Mouse (Mus musculus) embryonic facial prominence, embryonic 11.5 days (tissue): ENCODE measurements around the gene AI661453. TPM values are rescaled to one million over a fixed set of nuclear protein-coding genes. Genes with fewer than 3 reads are reported as not detected.
A peak's percentile ranks its signal among the peaks of the same experiment; 100 is the strongest.
"Not testable (repeated sequence)": the region's sequence is repeated elsewhere in the genome, so short reads cannot be mapped to it uniquely, and the experiment has no call there.

Experiments used
- ATAC-seq: fragments of 200-750 bp; cut with Nextera tagmentation; replicated peaks from 2 replicates; pipeline ENCODE4 v1.8.0; 2017; ENCODE audit warnings: low read depth; ENCODE audit not compliant: insufficient number of reproducible peaks, low FRiP score, low TSS enrichment
- DNase-seq: peaks from one replicate; pipeline ENCODE4 v3.0.0-alpha.2; 2015; ENCODE audit warnings: low spot score
- H3K27ac ChIP-seq: fragments of 300-500 bp; sonication (generic); replicated peaks from 2 replicates; pipeline ENCODE4 v1.5.1; 2014; ENCODE audit warnings: mild to moderate bottlenecking, low read depth, low read length, control low read depth
- H3K27me3 ChIP-seq: fragments of 300-500 bp; sonication (generic); 2 replicates; pipeline ENCODE4 v1.6.1; 2014; ENCODE audit warnings: mild to moderate bottlenecking, low read length, moderate library complexity, mixed read lengths; ENCODE audit not compliant: control insufficient read depth, insufficient read depth
- H3K36me3 ChIP-seq: fragments of 300-500 bp; sonication (generic); replicated peaks from 2 replicates; pipeline ENCODE4 v1.6.1; 2014; ENCODE audit warnings: low read depth, mild to moderate bottlenecking, low read length, moderate library complexity, mixed read lengths; ENCODE audit not compliant: control insufficient read depth, insufficient read depth
- H3K4me1 ChIP-seq: fragments of 300-500 bp; sonication (generic); 2 replicates; pipeline ENCODE4 v1.6.1; 2014; ENCODE audit warnings: low read length, mixed read lengths; ENCODE audit not compliant: control insufficient read depth, insufficient read depth
- H3K4me2 ChIP-seq: fragments of 300-500 bp; sonication (generic); 2 replicates; pipeline ENCODE4 v1.6.1; 2014; ENCODE audit warnings: low read depth, mild to moderate bottlenecking, control low read depth, low read length, moderate library complexity
- H3K4me3 ChIP-seq: fragments of 300-500 bp; sonication (generic); 2 replicates; pipeline ENCODE4 v1.5.1; 2014; ENCODE audit warnings: low read depth, low read length, control low read depth
- H3K9ac ChIP-seq: fragments of 300-500 bp; sonication (generic); replicated peaks from 2 replicates; pipeline ENCODE4 v1.6.1; 2014; ENCODE audit warnings: mild to moderate bottlenecking, control low read depth, low read length
- H3K9me3 ChIP-seq: fragments of 300-500 bp; sonication (generic); replicated peaks from 2 replicates; pipeline ENCODE4 v1.6.1; 2016; ENCODE audit warnings: mild to moderate bottlenecking, low read length, inconsistent platforms, mixed read lengths; ENCODE audit not compliant: control insufficient read depth
- WGBS: fragments of 180-500 bp; shearing (Covaris S2); extraction: QIAGEN DNeasy Blood & Tissue Kit; methylation state at CpG from one replicate; pipeline ENCODE4 v1.1.7; 2014; 5-methylcytosine and 5-hydroxymethylcytosine counted together
- polyA plus RNA-seq: library from polyadenylated mRNA; unstranded; fragments of >200 nt; fragmentation: Nextera tagmentation; extraction: Ambion mirVana; gene quantifications from 2 replicates; pipeline ENCODE4 v1.2.1, GENCODE M21; 2014

AI661453 gene
- polyA plus RNA-seq, 1 experiment from 2014 or later, result 0.43 TPM

DNA sequence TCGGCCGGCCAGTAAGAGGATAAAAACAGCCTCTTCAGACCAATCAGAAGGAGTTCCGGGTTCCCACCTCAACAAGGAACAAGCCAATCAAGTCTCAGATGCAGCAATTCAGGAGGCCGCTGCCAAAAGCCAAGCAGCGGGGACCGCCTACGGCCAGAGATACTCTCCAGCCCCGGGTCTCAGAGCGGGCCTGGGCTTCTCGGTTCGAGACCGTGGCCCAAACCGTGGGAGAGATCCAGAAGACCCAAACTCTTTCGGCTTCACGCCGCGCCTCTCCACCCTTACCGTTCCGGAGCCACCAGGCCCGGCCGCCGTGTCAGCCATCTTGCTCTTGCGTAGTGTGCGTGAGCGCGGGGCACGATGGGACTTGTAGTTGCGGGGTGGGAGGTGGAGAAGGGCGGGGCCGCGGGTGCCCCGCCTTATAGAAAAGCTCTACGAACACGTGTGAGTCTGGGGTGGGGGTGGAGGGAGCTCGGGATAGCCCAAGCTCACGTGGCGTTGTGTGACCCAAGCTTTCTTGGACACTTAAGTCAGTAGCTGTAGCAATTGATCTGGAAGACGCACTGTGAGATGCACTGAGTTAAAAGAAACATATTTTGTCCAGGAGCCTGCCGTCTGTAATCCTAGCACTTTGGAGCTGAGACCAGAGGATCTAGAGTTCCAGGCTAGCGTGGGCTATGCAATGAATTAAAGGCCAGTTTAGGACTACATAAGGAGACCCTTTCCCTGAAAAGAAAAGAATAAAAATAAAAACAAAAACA, 65.7 kb downstream of the AI661453 start, which contains the start of gene Taf8:
TSS of gene Taf8 (minus strand) at position 347 of the 761 bp plus-strand sequence.
- H3K27me3 ChIP-seq, result no peaks in the 10 kb centered on the region
- DNase-seq (peak; percentile 95), ATAC-seq (peak; percentile 90)
- no peaks in the 10 kb centered on the region for H3K9me3 ChIP-seq
- WGBS, result 3% methylated on average over 40 of the region's 40 CpGs
- H3K9ac ChIP-seq, result peak within 1 kb of the TSS; percentile 80
- H3K4me1 ChIP-seq, result peaks cover 3% of the 10 kb centered on the region; the same call in 1 of the 2 replicates
- peak within 1 kb of the TSS; percentile 71 for H3K4me3 ChIP-seq
- no peak within 1 kb of the TSS for H3K27ac ChIP-seq
- H3K36me3 ChIP-seq, result peaks cover 3% of the 10 kb centered on the region
- peak within 1 kb of the TSS; percentile 84 for H3K4me2 ChIP-seq

DNA sequence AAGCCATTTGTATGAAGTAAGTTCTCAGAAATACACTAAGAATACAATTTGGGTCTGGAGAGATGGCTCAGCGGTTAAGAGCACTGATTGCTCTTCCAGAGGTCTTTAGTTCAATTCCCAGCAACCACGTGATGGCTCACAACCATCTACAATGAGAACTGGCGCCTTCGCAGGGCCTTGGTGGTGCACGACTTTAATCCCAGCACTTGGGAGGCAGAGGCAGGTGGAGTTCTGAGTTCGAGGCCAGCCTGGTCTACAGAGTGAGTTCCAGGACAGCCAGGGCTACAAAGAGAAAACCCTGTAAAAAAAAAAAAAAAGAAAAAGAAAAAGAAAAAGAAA, 66.3 kb downstream of the AI661453 start:
- H3K9ac ChIP-seq, H3K4me3 ChIP-seq: not testable (repeated sequence)
- WGBS, result 79% methylated on average over 6 of the region's 6 CpGs

GRCm38 (mm10) chr17:47503689-47504088, 67.3 kb downstream of the AI661453 start:
- DNase-seq (no peak), ATAC-seq (no peak)

More for the DNA sequence above, 66.3 kb downstream of the AI661453 start:
- H3K9me3 ChIP-seq, H3K4me1 ChIP-seq, H3K36me3 ChIP-seq, H3K4me2 ChIP-seq, DNase-seq, ATAC-seq, H3K27ac ChIP-seq, H3K27me3 ChIP-seq: not testable (repeated sequence)

DNA sequence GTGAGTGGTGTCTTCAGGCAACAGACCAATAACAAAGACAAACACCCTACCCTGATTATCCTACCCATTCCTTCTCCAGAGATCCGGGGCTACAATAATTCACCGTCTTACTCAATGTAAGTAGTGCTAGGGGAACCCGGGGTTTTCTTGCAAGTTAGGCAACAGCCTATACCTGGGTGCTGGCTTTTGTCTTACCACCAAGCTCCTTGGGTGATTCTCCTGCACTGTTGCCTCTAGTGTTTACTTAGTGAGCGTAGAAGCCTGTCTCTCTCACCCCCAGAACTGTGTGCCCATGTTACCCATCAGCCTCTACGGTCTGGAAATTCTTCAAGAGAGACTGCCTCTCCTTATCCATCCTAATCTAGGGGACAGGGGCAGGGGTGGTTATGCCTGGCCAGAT, 67.8 kb downstream of the AI661453 start:
- Histone ChIP-seq H3K9me3 (no peaks in the 10 kb centered on the region), H3K4me2 (peak overlapping the region; percentile 48), H3K4me3 (no peak overlapping the region), H3K27ac (no peak overlapping the region), H3K4me1 (peaks cover 3% of the 10 kb centered on the region), H3K36me3 (no peaks in the 10 kb centered on the region), H3K27me3 (no peaks in the 10 kb centered on the region), H3K9ac (peak overlapping the region; percentile 62)
- no peak for ATAC-seq
- WGBS, result 76% methylated on average over 5 of the region's 5 CpGs
- no peak for DNase-seq

More at GRCm38 (mm10) chr17:47503689-47504088, 67.3 kb downstream of the AI661453 start:
- H3K9me3 ChIP-seq, result no peaks in the 10 kb centered on the region
- no peaks in the 10 kb centered on the region for H3K36me3 ChIP-seq
- no peak overlapping the region for H3K27ac ChIP-seq
- no peak overlapping the region for H3K4me2 ChIP-seq
- H3K4me1 ChIP-seq, result peaks cover 3% of the 10 kb centered on the region
- H3K27me3 ChIP-seq, result no peaks in the 10 kb centered on the region
- H3K4me3 ChIP-seq, result no peak overlapping the region
- no peak overlapping the region for H3K9ac ChIP-seq

- H3K4me1 ChIP-seq, result peaks cover 3% of the 10 kb centered on the region
- DNase-seq, result peak; percentile 57
Observed at GRCm38 (mm10) chr17:47504941-47505346, 68.5 kb downstream of the AI661453 start, which contains the start of gene Ccnd3. TSS of gene Ccnd3 (plus strand) at chr17:47505051.

GRCm38 (mm10) chr17:47505566-47505965, 69.2 kb downstream of the AI661453 start:
- DNase-seq, result no peak
- WGBS, result 75% methylated on average over 2 of the region's 2 CpGs
- Histone ChIP-seq H3K27ac (no peak overlapping the region), H3K4me1 (peaks cover 3% of the 10 kb centered on the region), H3K4me2 (peak overlapping the region; percentile 48), H3K9ac (peak overlapping the region; percentile 62), H3K36me3 (no peaks in the 10 kb centered on the region), H3K27me3 (no peaks in the 10 kb centered on the region), H3K4me3 (no peak overlapping the region; the same call in 1 of the 2 replicates), H3K9me3 (no peaks in the 10 kb centered on the region)
- ATAC-seq, result no peak

More at GRCm38 (mm10) chr17:47504941-47505346, 68.5 kb downstream of the AI661453 start, which contains the start of gene Ccnd3:
- H3K4me2 ChIP-seq, result peak within 1 kb of the TSS; percentile 48
- H3K27ac ChIP-seq, result no peak within 1 kb of the TSS
- H3K4me3 ChIP-seq, result peak within 1 kb of the TSS; percentile 35
- 2% methylated on average over 22 of the region's 22 CpGs for WGBS
- H3K9ac ChIP-seq, result peak within 1 kb of the TSS; percentile 62
- no peaks in the 10 kb centered on the region for H3K36me3 ChIP-seq
- no peaks in the 10 kb centered on the region for H3K9me3 ChIP-seq
- no peak for ATAC-seq
- no peaks in the 10 kb centered on the region for H3K27me3 ChIP-seq

- no peak for ATAC-seq
- no peak overlapping the region for H3K4me3 ChIP-seq
- no peak overlapping the region; the same call in 1 of the 2 replicates for H3K4me2 ChIP-seq
- no peak overlapping the region for H3K27ac ChIP-seq
- H3K4me1 ChIP-seq, result peaks cover 3% of the 10 kb centered on the region
- H3K9me3 ChIP-seq, result no peaks in the 10 kb centered on the region
- no peak overlapping the region for H3K9ac ChIP-seq
- H3K36me3 ChIP-seq, result no peaks in the 10 kb centered on the region
- DNase-seq, result no peak
- 83% methylated on average over 1 of the region's 1 CpGs for WGBS
- H3K27me3 ChIP-seq, result no peaks in the 10 kb centered on the region
Observed at GRCm38 (mm10) chr17:47506042-47506441, 69.6 kb downstream of the AI661453 start.

- DNase-seq, result no peak
- Histone ChIP-seq H3K4me1 (no peaks in the 10 kb centered on the region; the same call in 1 of the 2 replicates), H3K27me3 (no peaks in the 10 kb centered on the region), H3K4me2 (no peak overlapping the region), H3K9me3 (no peaks in the 10 kb centered on the region), H3K4me3 (no peak overlapping the region), H3K9ac (no peak overlapping the region), H3K36me3 (no peaks in the 10 kb centered on the region), H3K27ac (no peak overlapping the region)
- ATAC-seq, result no peak
- WGBS, result 89% methylated on average over 4 of the region's 4 CpGs
Observed at GRCm38 (mm10) chr17:47506697-47507096, 70.3 kb downstream of the AI661453 start.
